17 mouse cellular contexts compared by ENCODE assay signal in genomic region chr12:51337014-51337413, GRCm38 (mm10).
"Had no signal": no experiment of that assay in that cellular context is flagged by ENCODE, and none has a peak within 500 bp of the region (broad histone marks: within the 10 kb centered on the region; RNA-seq: fewer than 3 reads in every experiment).

No protein-coding gene starts in this region.

- H3K4me2 ChIP-seq: lung, embryonic 15.5 days; midbrain, embryonic 11.5 days; midbrain, embryonic 13.5 days; midbrain, embryonic 15.5 days; neural tube, embryonic 12.5 days; stomach, embryonic 15.5 days had no signal

- ATAC-seq: liver, postnatal 0 days; lung, postnatal 0 days; midbrain, embryonic 13.5 days; midbrain, embryonic 15.5 days had no signal

- H3K4me1 ChIP-seq: lung, embryonic 15.5 days; midbrain, embryonic 13.5 days; midbrain, embryonic 15.5 days; neural tube, embryonic 12.5 days; stomach, embryonic 15.5 days had no signal

- DNase-seq: liver, postnatal 0 days; lung, adult 2 months; lung, postnatal 14 days; lung, postnatal 36 days; right cerebral cortex, postnatal 14 days; thymus, adult 18-20 months; thymus, postnatal 14 days; thymus, postnatal 36 days had no signal

- H3K9me3 ChIP-seq: lung, embryonic 15.5 days; midbrain, embryonic 13.5 days; midbrain, embryonic 15.5 days; neural tube, embryonic 12.5 days; stomach, embryonic 15.5 days had no signal

- H3K4me3 ChIP-seq: lung, embryonic 15.5 days; megakaryocyte, embryonic 14.5 days; midbrain, embryonic 13.5 days; midbrain, embryonic 15.5 days; neural tube, embryonic 12.5 days; stomach, embryonic 15.5 days had no signal

- H3K27me3 ChIP-seq: lung, embryonic 15.5 days; midbrain, embryonic 13.5 days; midbrain, embryonic 15.5 days; neural tube, embryonic 12.5 days; stomach, embryonic 15.5 days had no signal

- H3K36me3 ChIP-seq: lung, embryonic 15.5 days; midbrain, embryonic 13.5 days; midbrain, embryonic 15.5 days; neural tube, embryonic 12.5 days; stomach, embryonic 15.5 days had no signal

- H3K9ac ChIP-seq: liver, postnatal 0 days; lung, embryonic 15.5 days; midbrain, embryonic 13.5 days; midbrain, embryonic 15.5 days; neural tube, embryonic 12.5 days; stomach, embryonic 15.5 days had no signal

- H3K27ac ChIP-seq: lung, embryonic 15.5 days; macrophage; midbrain, embryonic 13.5 days; midbrain, embryonic 15.5 days; neural tube, embryonic 12.5 days; stomach, embryonic 15.5 days had no signal
